Mouse (Mus musculus) heart, adult 2 months (tissue): ENCODE results near the gene Dlat. TPM values are rescaled to one million over a fixed set of nuclear protein-coding genes. Genes with fewer than 3 reads are reported as not detected.

ENCODE experiments used
- DNase-seq, 2 experiments: peaks; one replicate each; pipeline ENCODE4 v3.0.0; 2021
- H3K27ac ChIP-seq: fragments of 200-600 bp; 2 replicates; pipeline ENCODE4 v1.8.1; 2022
- H3K27me3 ChIP-seq: fragments of 200-500 bp; 2 replicates; pipeline ENCODE4 v1.6.1; 2012; ENCODE audit warnings: mild to moderate bottlenecking, low read length, inconsistent platforms, mixed read lengths; ENCODE audit not compliant: control insufficient read depth, insufficient read depth
- H3K36me3 ChIP-seq: fragments of 200-500 bp; 2 replicates; pipeline ENCODE4 v1.6.1; 2012; ENCODE audit warnings: low read length, inconsistent platforms; ENCODE audit not compliant: control insufficient read depth, insufficient read depth
- H3K4me1 ChIP-seq: fragments of 200-500 bp; 2 replicates; pipeline ENCODE4 v1.6.1; 2011; ENCODE audit warnings: low read length; ENCODE audit not compliant: control insufficient read depth, insufficient read depth
- H3K4me3 ChIP-seq: fragments of 200-600 bp; 2 replicates; pipeline ENCODE4 v1.8.1; 2022
- H3K79me2 ChIP-seq: fragments of 200-500 bp; replicated peaks from 2 replicates; pipeline ENCODE4 v1.6.1; 2012; ENCODE audit warnings: mild to moderate bottlenecking, inconsistent platforms, low read length, moderate library complexity, mixed read lengths; ENCODE audit not compliant: control insufficient read depth, insufficient read depth
- H3K9ac ChIP-seq: fragments of 200-500 bp; 2 replicates; pipeline ENCODE4 v1.6.1; 2012; ENCODE audit warnings: low read depth, mild to moderate bottlenecking, control low read depth, inconsistent platforms, low read length, mixed read lengths
- CTCF ChIP-seq: fragments of 200-600 bp; IDR thresholded peaks from 2 replicates; pipeline ENCODE4 v1.8.1; 2022; ENCODE audit warnings: antibody characterized with exemption, mild to moderate bottlenecking, moderate library complexity
- EP300 ChIP-seq: fragments of 200-500 bp; IDR thresholded peaks from 2 replicates; pipeline ENCODE4 v1.6.1; 2011; ENCODE audit warnings: low read depth, low read length, control low read depth; ENCODE audit not compliant: insufficient read depth
- POLR2A ChIP-seq: fragments of 200-500 bp; IDR thresholded peaks from 2 replicates; pipeline ENCODE4 v1.6.1; 2011; ENCODE audit warnings: mild to moderate bottlenecking, low read depth, low read length, control low read depth; ENCODE audit not compliant: insufficient read depth
- WGBS: fragments of 180-500 bp; shearing (Covaris S2); methylation state at CpG from one replicate; pipeline ENCODE4 v1.1.7; 2018; 5-methylcytosine and 5-hydroxymethylcytosine counted together
- intact Hi-C: fragments of 180-260 bp; cut with DNase I; formaldehyde crosslinking; loops from one replicate; pipeline ENCODE4 v1.15.1; 2025
- polyA plus RNA-seq: library from polyadenylated mRNA; depleted of rRNA; stranded (reverse); fragments of >200 nt; gene quantifications from 2 replicates; pipeline ENCODE4 v1.2.3, GENCODE M21; 2012
- total RNA-seq, 2 experiments: library from RNA; stranded (reverse); gene quantifications; 2 replicates each; pipeline ENCODE4 v1.2.3; 2021

Gene Dlat
- total and polyA plus RNA-seq, 3 experiments, result 175 to 415 (median 364) TPM

GRCm38 (mm10) chr9:50667579-50668498, 8.3 kb upstream of the Dlat start:
- Histone ChIP-seq H3K27me3 (no peaks in the 10 kb centered on the region), H3K9ac (no peak overlapping the region), H3K79me2 (no peaks in the 10 kb centered on the region), H3K27ac (no peak overlapping the region), H3K4me3 (no peak overlapping the region), H3K4me1 (no peaks in the 10 kb centered on the region), H3K36me3 (no peaks in the 10 kb centered on the region)
- WGBS, result 68% methylated on average over 8 of the region's 8 CpGs
- no peak for TF ChIP-seq CTCF
- TF ChIP-seq POLR2A, result no peak
- no peak for TF ChIP-seq EP300
- DNase-seq, result no peak
- intact Hi-C loops, result loop anchor here (10.0 kb wide), 1 partner anchor 143 kb away; the partner anchor contains the start of gene Pts

- 77% methylated on average over 6 of the region's 6 CpGs for WGBS
- TF ChIP-seq EP300, result no peak
- TF ChIP-seq POLR2A, result no peak
- no peak for TF ChIP-seq CTCF
- Histone ChIP-seq H3K36me3 (no peaks in the 10 kb centered on the region), H3K27ac (no peak overlapping the region), H3K4me3 (no peak overlapping the region), H3K27me3 (no peaks in the 10 kb centered on the region), H3K79me2 (no peaks in the 10 kb centered on the region), H3K9ac (no peak overlapping the region), H3K4me1 (no peaks in the 10 kb centered on the region)
- DNase-seq, result no peak
- intact Hi-C loops, result loop anchor here (10.0 kb wide), 1 partner anchor 142 kb away; the partner anchor contains the start of gene Pts
These were observed 6.9 kb upstream of the Dlat start for GRCm38 (mm10) chr9:50666442-50666841.

- H3K36me3 ChIP-seq, result no peaks in the 10 kb centered on the region
- TF ChIP-seq EP300, result no peak
- no peak for TF ChIP-seq POLR2A
- no peak for TF ChIP-seq CTCF
- H3K27me3 ChIP-seq, result no peaks in the 10 kb centered on the region
- intact Hi-C loops, result loop anchor here (10.0 kb wide), 1 partner anchor 140 kb away; the partner anchor contains the start of gene Pts
- no peak overlapping the region for H3K9ac ChIP-seq
- no peak for DNase-seq
- no peak overlapping the region for H3K27ac ChIP-seq
- peaks cover 2% of the 10 kb centered on the region for H3K4me1 ChIP-seq
- H3K4me3 ChIP-seq, result no peak overlapping the region
- no peaks in the 10 kb centered on the region for H3K79me2 ChIP-seq
- 66% methylated on average over 5 of the region's 5 CpGs for WGBS
These were observed 5.2 kb upstream of the Dlat start for GRCm38 (mm10) chr9:50664826-50665225.

GRCm38 (mm10) chr9:50660431-50660830, 851 bp upstream of the Dlat start:
- peak; percentile 41 to 55 for DNase-seq
- H3K9ac ChIP-seq, result peak overlapping the region; percentile 79
- H3K36me3 ChIP-seq, result peaks cover 16% of the 10 kb centered on the region
- peak overlapping the region; percentile 96 for H3K4me3 ChIP-seq
- whole genome bisulfite sequencing, result 17% methylated on average over 12 of the region's 12 CpGs
- intact Hi-C loops, result loop anchor here (10.0 kb wide), 1 partner anchor 136 kb away; the partner anchor contains the start of gene Pts
- no peaks in the 10 kb centered on the region for H3K27me3 ChIP-seq
- no peak for TF ChIP-seq CTCF
- peak; percentile 42; the same call in 1 of the 2 replicates for TF ChIP-seq EP300
- 0 out of 2 replicates have a peak, but pooled peaks have one; percentile 39 for TF ChIP-seq POLR2A
- H3K79me2 ChIP-seq, result peaks cover 3% of the 10 kb centered on the region
- peak overlapping the region; percentile 95 for H3K27ac ChIP-seq
- H3K4me1 ChIP-seq, result peaks cover 2% of the 10 kb centered on the region

DNA sequence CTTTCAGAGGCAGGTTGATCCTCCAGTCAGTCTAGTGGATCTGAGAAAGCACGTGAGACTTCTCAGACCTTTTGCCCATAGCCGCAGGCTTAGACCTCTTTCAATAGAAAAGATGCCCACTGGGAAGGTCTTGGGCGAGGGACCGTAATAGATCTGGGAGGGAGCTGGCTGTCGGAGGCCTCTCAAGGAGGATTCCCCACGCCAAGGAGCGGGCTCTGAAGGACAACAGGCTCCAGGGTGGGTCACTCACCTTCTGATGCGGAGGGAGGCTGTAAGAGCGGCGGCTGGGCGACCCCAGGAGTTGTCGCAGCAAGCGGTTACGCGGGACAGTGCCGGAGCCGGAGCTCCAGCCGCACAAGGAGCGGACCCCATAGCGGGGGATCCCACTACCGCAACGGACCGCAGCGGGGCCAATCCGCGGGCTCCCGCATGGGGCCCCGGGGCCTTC, 615 bp downstream of the Dlat start:
- intact Hi-C loops, result loop anchor here (1.0 to 2.0 kb wide), 2 partner anchors 54 to 109 kb away; partner anchors contain the start of gene Fdxacb1
- no peak for DNase-seq
- H3K4me1 ChIP-seq, result peaks cover 2% of the 10 kb centered on the region
- H3K4me3 ChIP-seq, result peak overlapping the region; percentile 96
- under 1% methylated on average over 28 of the region's 28 CpGs for WGBS
- H3K79me2 ChIP-seq, result peaks cover 3% of the 10 kb centered on the region
- peak overlapping the region; percentile 95 for H3K27ac ChIP-seq
- H3K36me3 ChIP-seq, result peaks cover 16% of the 10 kb centered on the region
- no peak for TF ChIP-seq CTCF
- TF ChIP-seq POLR2A, result no peak
- no peak for TF ChIP-seq EP300
- peak overlapping the region; percentile 88 for H3K9ac ChIP-seq
- no peaks in the 10 kb centered on the region for H3K27me3 ChIP-seq
